Mouse (Mus musculus) inflammation-experienced regulatory T-cells, adult 6 months (primary cell): ENCODE data around the gene Ppfibp2. TPM values are rescaled to one million over a fixed set of nuclear protein-coding genes. Genes with fewer than 3 reads are reported as not detected.

Experiments used
- ATAC-seq: one replicate; pipeline ENCODE4 v1.8.0; 2017
- polyA plus RNA-seq, 3 experiments: library from polyadenylated mRNA; unstranded; fragments of 100-300 nt; shearing (Covaris generic); gene quantifications; one replicate each; pipeline ENCODE4 v1.2.1; 2017

The Ppfibp2 gene
- polyA plus RNA-seq, 3 experiments from 2014 or later = 0.47 to 0.63 (median 0.57) TPM

GRCm38 (mm10) chr7:107618028-107618992 is 23.3 kb downstream of the Ppfibp2 start:
- ATAC-seq = no peak

DNA sequence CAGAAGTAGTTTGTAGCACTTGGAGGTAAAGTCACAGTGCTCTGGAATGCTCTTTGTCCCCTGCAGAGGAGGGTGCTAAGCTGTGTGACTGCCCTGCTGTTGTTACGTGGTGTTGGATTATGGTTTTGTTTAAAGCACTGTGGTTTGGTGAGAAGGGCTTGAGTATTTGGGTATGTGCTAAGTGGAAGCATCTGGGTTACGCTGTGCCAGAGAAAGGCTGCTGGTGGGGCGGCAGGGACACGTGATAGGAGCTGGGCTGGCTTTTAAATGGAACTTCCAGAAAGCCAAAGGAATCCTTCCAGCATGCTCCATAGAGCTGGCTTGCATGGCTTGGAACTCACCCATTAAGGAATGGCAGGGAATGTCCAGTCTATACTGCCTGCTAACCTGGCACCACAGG is 24.2 kb downstream of the Ppfibp2 start:
- no peak for ATAC-seq

DNA sequence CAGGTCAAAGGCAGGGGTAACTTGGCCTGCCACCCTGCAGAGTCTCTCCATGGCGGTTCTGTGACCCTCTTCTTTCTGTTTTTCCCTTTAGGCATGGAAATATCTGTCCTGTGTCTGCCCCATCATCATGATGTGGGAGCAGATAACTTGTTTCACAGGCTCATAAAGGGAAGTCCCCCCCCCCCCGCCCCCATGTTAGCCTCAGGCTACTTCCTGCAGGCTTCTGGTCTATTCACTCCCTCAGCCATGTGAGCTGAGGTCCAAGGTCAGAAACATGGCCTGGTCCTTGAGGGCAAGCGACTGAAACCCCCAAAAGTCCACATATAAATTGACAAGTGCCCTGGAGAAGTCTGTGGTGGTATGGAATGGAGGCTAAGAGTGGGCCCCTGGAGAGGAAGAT is 25.1 kb downstream of the Ppfibp2 start:
- ATAC-seq = no peak

DNA sequence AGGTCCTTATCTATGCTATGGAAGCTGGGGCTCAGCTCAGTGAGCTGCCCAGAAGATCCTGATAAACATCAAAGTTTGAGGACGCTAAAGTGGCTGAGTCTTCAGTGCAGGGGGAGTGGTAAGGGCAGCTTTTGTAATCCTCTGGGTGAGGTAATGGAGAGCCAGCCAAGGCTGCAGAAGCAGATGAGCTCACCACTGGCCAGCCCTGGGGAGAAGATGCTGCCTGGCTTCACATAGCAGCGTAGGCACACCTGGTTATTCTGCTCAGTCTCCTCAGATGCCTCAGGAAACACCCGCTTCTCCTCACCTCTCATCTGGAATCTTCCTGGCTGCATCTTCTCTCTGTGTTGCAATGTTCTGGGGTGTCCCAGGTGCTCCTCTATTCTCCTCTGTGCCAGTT is 29.4 kb downstream of the Ppfibp2 start:
- ATAC-seq = no peak

DNA sequence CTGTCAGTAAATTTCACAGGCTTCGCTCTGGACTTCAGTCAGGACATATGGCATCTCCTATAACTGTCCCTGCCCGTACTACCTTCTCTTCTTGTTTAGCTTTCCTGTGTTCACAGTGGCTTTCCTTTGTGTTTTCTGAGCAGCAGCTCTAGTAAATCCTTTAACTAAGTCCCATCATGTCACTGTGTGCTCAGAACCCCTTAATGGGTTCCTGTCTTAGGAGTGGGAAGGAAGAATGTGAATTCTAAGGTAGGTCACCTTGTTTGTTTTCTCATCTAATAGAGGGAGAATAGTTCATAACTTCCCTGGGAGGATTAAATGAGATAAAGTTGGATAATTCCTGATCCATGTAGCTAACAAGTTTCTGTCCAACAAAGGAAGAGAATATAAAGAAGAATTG is 30.1 kb downstream of the Ppfibp2 start, which contains the start of gene 5330417H12Rik:
Gene 5330417H12Rik (minus strand): TSS at position 101 of the 400 bp plus-strand sequence.
- no peak for ATAC-seq

DNA sequence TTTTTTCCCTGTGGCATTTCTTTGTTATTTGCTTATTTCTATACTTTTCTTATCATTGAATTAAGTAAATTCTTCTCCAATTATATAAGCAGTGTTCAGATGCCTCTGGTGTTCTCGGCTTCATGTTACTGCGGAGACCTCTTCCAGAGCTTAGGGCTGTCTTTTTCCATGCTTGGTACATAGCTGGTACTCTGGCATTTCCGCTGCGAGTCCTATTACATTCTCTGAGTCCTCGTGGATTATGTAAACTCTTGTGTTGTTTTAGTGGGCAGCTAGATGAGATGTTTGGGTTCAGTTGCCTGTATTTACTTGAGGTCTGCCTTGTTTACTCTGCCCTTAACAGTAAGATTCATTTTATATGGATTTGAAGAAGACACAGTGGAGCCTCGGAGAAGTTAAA is 30.8 kb downstream of the Ppfibp2 start:
- ATAC-seq = no peak

DNA sequence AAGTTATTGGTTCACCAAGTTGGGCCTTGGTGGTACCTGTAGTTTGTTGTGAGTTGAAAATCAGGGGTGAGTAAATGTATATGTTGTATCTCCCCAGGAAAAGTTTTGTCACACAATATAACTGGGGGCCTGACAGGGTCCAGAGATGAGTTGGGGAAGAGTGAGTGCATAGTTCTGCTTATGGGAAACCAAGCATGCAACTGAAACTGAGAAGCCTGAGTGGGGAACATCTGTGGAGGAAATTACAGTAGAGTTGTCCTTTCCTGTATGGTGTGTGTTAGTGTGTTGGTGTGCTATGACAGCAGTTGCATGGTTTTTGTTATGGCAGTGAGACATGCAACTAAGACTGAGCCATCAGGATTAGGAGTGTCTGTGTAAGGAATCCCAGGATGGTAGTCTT is 33.4 kb downstream of the Ppfibp2 start:
- no peak for ATAC-seq

DNA sequence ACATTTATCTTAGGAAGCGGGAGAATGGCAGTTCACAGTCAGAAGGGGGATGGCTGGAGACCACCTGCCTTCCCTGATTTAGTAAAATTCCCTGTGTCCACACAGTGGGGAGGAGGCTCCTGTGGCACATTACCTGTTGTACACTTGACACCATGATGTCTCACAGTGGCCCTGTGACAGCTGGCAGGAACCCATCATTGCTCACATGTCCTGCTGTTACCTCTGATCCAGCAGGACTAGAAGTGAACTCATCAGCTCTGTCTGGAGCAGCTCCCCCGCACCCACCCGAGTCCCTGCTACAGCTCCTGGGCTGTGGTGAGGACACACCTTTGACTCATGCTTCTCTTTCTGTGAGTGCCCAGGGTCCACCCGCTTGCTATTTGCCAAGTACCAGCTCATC is 38.2 kb downstream of the Ppfibp2 start:
- ATAC-seq = no peak

GRCm38 (mm10) chr7:107637398-107637797 is 42.4 kb downstream of the Ppfibp2 start:
- ATAC-seq = no peak

DNA sequence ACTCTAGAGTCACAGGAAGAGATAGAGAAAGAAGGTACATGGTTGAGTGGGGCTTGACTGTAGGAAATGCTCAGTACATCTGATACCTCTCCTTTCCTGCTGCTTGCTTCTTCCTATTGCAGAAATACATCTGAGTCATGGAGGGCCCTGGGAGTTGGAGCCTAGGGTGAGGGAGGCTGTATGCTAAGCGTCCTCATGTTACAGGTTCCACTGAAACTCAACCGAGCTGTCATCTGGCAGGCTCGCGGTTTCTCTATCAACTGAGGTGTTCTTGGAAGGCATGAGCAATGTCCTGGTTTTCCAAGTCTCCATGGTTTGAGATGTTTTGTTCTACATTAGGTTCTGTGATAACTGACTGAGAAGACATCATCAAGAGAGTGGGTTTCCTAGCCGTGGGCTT is 43.0 kb downstream of the Ppfibp2 start:
- no peak for ATAC-seq

DNA sequence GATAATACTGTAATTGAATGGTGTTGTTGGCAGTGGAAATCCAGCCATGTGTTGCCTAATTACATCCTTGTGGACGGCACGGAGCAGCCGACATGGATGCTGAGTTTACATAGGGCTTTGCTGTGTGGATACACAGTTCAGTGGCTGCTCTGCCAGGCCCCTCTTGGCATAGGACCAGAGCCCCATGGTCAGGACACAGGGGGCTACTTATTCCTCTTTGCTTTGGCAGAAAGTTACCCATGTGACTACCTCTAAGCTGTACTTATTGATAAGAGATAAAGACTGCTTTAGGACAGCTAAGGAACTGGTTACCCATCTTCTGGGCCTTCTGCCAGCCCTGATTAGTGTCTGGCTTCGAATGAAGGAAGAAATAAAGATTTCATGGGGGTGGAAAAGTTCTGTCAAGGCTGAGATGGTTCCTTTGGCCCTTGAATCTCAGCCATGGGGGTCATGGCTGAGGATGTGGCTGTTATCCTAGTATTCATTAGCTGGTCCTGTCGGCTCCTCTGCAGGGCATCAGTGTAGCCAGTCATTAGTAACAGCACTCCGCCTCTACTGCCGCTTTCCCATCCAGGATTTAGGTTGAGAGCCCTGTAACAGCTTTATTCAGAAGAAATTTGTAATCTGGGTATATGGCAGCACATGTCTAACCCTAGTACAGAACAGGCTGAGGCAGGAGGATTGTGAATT is 47.7 kb downstream of the Ppfibp2 start:
- no peak for ATAC-seq

GRCm38 (mm10) chr7:107644987-107645386 is 50.0 kb downstream of the Ppfibp2 start:
- no peak for ATAC-seq

- ATAC-seq = no peak
Measured at GRCm38 (mm10) chr7:107648937-107649688, 54.1 kb downstream of the Ppfibp2 start.

GRCm38 (mm10) chr7:107649990-107650389 is 55.0 kb downstream of the Ppfibp2 start:
- no peak for ATAC-seq

DNA sequence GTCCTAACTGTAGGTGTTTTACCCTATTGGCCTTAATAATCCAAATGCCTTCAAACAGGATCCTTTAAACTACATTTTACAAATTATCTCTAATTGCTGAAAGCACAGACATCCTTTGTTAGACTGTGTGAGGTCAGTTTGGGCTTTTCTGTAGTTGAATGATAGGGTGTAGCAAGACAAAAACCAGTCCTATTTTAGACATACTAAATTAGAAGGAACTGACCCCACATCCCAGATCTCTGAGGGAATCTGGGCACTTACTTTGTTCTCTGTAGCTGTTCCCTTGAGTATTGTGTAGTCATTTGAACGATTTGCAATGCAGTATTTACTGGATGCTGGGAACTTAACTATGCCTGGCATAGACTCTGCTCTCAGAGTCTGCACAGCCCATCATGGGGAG is 56.8 kb downstream of the Ppfibp2 start:
- ATAC-seq = no peak

- ATAC-seq = no peak
Measured at GRCm38 (mm10) chr7:107656451-107656850, 61.4 kb downstream of the Ppfibp2 start.

- ATAC-seq = peak; percentile 49
Measured at GRCm38 (mm10) chr7:107659186-107659918, 64.3 kb downstream of the Ppfibp2 start.

DNA sequence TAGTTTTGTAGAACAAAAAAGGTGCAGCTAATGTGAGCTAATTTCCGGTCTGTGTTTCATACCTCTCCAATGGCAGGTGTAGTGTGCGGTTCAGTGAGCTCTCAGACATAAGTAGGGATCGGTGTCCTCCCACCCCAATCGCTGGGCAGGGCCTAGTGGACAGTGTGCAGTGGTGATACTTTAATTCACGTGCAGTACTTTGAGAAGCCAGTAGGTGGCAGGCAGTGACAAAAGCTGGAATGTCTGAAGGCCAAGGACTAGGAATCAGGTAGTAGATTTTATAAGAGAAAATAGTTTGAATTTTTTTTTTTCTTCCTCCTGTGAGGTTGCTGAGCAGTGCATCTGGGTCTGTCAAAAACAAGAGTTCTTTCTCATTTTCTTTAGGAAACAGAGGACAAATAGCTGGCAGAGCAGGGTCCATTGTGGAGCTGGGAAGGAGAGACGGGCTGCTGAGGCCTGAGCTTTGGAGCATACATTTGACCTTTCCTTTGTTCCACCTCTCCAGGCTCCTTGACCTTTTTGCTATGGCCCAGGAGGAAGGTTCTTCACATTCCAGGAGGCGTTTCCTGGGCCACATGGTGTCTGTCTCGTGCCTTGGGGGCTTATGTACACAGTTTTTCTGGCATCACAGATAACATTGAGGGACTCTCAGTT is 66.3 kb downstream of the Ppfibp2 start:
- peak; percentile 61 for ATAC-seq

- no peak for ATAC-seq
Measured at GRCm38 (mm10) chr7:107661843-107662281, 66.9 kb downstream of the Ppfibp2 start.

DNA sequence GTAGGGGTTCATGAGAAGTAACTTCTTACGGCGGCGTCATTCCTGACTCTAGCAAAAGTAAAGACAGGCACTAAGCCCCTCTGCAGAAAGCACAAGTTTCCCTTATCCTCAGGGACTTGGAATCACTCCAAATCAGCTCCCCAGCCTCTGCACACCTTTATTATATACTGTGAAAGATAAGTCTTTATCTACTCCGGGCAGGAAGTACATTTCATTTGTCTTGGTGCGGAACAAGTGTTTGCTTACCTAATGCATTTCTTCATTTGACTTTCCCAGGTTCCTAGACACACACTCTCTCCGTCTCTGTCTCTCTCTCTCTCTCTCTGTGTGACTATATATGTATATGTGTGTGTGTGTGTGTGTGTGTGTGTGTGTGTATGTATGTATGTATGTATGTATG is 68.6 kb downstream of the Ppfibp2 start:
- no peak for ATAC-seq
